Mouse (Mus musculus) megakaryocyte, embryonic 14.5 days (primary cell): Measurements from ENCODE around the gene 2210011C24Rik.

Source experiments
- FLI1 ChIP-seq: IDR thresholded peaks from 2 replicates; pipeline ENCODE4 v1.6.1; 2012; ENCODE audit warnings: low read length, inconsistent platforms, mixed read lengths
- GATA1 ChIP-seq: IDR thresholded peaks from 3 replicates; pipeline ENCODE4 v1.6.1; 2012; ENCODE audit warnings: mixed read lengths, low read length, inconsistent platforms, borderline replicate concordance

GRCm38 (mm10) chr8:83971661-83972060 lies 40.3 kb downstream of the 2210011C24Rik start:
- TF ChIP-seq GATA1 (no peak), FLI1 (no peak)
